Mouse (Mus musculus) right cerebral cortex, adult 18-20 months (tissue): ENCODE measurements at regions not wholly inside any gene's neighbourhood (a gene's known extent, or its start where the extent isn't known, plus 50 kb on each side); places are given as distances from the start of the nearest gene placed in this dataset.
A peak's percentile ranks its signal among the peaks of the same experiment; 100 is the strongest.

ENCODE experiments used
- DNase-seq: peaks from one replicate; pipeline ENCODE4 v3.0.0; 2022; ENCODE audit warnings: mixed read lengths

- no peak for DNase-seq
These were observed 578.4 kb downstream of the Nsun3 start for GRCm38 (mm10) chr16:62208191-62208590.

- peak; percentile 21 for DNase-seq
These were observed 603.6 kb downstream of the Nsun3 start for GRCm38 (mm10) chr16:62182988-62183387.
